Mouse (Mus musculus) 3T3-L1 (cell line): ENCODE data around the gene Mdm2.

Source experiments
- DNase-seq: peaks from one replicate; pipeline ENCODE4 v3.0.0-alpha.2; 2015; ENCODE audit warnings: low read depth, low spot score

The Mdm2 gene

DNA sequence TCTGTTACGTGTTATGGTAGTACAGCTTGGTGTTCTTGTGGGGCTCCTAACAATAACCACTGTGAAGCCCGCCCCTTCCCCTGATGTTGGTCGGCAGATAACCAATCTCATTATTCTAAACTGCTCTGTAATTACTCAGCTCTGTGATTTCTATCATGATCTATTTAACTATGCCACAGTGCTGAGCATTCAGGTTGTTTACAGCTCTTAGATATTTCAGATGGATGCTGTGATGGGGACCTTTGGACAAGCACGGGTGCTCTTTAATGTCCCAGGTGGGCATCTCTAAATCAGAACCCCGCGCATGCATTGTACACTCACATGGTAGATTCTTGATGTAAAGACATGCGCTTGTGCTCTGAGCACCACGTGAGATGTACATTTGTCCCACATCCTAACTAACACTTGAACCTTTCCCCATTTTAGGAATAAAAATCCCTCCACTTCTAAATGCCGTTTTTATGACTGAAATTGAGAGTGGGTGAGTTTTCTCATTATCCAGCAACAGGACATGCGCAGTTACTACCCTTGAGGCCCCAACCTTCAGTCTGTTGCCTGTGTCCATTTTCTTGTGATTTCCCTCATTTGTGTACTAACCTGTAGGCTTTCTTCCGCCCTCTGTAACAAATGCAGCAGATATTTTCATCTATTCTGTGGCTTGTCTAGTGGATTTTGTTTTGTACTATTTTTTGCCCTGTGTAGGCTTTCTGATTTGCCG is 66.7 kb downstream of the Mdm2 start:
- peak; percentile 93 for DNase-seq

DNA sequence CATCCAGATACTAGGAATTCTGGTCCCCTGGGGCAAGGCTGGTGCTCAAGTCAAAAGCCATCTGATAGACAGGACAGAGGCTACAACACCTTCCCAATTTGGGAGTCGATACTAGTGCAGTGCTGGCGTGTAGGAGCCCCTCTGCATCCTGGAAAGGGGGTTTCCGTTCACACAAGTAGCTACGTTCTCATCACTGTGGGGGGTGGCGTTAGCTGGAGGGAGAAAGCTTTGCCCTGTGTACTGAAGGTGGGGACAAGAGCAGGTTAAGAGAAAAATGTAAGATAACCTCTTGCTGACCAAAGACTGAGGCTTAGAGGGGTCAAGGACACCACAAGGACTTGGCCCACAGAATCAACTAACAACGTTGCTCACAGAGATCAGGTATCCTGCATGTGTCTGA is 67.3 kb downstream of the Mdm2 start:
- DNase-seq, result peak; percentile 92

DNA sequence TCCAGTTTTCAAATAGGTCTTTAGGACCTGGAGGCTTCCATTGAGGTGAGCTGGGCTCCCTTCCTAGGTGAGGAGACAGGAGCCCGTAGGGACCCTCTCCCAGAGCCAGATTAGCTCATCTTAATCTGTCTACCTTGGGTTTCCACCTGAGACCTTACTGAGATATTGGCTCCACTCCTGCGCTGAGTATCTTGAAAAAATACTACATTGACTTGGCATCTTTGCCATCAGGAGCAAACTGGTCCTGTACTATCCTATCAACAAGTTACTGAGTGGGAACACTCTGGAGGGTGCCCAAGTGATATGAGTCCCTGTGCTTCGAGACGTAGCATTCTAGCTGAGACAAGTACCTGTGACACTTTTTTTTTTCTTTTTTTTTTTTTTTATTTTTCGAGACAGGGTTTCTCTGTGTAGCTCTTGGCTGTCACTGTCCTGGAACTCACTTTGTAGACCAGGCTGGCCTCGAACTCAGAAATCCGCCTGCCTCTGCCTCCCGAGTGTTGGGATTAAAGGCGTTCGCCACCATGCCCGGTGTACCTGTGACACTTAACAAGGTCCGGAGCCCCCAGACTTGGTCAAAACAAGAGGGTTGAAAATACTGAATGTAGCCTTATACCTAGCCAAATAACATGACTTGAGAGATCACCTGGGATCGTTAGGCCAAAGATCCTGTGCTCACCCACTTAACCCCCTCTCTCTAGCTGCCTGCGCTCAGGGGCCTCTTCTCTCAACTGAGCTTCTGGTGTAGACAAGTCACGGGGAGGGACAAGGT is 67.9 kb downstream of the Mdm2 start:
- peak; percentile 92 for DNase-seq

DNA sequence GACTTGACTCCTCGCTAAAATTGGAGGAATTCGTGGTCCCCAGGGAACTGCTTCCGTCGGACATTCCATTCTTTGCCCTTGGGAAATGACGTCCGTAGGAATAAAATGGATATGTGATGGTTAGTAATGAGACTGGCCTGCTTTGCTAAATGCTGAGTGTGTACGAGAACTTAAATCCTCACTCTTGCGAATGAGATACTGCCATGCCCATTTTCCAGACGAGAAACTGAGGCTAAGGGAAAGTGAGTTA is 68.4 kb downstream of the Mdm2 start:
- DNase-seq, result no peak

DNA sequence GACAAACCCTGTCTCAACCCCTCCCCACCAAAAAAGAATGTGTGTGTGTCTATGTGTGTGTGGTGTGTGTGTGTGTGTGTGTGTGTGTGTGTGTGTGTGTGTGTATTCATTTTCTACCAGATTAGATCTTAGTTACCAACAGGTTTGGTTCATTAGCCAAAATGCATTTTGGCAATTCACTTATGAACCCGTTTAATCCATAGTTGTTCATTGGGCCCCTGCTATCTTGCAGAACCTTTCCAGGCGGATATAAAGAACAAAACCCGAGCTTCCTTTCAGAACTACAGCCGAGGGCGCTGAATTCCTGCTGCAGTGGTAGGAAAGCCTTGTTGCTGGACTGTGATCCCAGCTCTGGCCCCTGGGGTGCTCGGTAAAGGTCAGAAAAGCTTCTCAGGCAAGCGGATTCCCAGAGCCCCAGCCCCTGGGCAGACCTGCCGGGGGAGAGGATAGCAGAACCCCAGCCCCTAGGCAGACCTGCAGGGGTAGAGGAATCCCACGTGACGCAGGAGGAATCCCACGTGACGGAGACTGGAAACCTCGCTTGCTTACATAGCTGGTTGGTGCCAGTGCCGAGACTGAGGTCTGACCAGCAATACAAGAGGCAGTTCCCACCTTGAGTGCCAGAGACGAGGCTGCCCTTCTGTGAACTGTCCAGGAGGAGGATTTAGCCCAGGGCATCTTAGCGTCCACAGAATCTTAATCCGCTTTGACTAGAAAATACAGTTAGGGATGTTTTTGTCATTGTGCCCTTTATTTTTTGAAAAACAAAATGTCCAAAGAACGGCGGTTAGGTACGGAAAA is 69.0 kb downstream of the Mdm2 start:
- peak; percentile 92 for DNase-seq

DNA sequence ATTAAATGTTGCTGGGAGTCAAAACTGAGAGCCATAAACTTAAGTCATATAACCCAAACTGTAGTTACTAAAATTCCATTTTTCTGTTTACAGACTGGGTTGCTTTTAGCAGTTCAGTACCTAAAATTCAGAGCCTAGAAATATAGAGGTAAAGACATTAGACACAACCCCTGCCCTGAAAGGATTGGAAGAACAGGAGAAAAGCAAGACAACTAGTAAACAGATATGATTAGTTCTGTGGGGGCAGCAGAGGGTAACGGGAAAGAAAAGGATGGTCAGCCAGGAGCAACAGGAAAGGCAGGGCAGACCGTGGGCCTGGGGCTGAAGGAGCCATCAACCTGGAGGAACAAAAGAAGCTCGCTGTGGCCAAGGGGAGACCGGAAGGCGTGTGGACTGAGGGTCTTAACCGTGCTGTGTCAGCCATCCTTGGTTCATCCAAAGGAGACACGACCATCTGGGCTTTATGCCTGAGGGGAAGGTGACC is 69.9 kb downstream of the Mdm2 start:
- peak; percentile 92 for DNase-seq

DNA sequence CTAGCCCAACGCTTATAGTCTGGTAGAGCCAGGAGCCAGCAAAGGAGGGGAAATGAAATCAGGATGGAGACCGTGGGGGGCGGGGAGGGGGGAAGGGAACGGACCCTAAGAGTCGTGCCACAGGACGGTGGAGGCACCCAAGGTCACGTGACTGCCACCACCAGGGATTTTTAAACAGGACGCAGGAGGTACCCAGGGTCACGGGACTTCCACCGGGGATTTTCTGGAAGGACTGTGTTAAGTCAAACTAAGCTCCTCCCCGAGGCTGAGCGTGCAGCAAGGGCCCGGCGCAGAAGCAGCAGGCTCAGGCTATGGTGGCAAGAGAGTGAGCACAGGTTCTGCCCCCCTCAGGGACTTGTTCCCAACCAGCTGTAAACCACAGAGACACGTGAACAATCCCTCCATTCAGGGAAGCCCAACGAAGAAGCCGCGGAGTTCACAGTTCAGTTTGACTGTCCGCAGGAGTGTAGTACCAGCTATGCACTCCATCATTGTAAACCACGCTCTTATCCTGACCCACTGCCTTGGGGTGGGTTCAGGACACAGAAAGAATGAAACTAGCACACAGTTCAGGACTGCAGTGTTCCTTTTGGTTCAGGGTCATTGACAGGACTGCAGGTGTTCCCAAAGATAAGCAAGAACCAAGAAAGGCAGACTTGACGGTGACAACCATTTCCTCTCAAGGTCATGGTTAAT is 70.5 kb downstream of the Mdm2 start:
- peak; percentile 93 for DNase-seq

DNA sequence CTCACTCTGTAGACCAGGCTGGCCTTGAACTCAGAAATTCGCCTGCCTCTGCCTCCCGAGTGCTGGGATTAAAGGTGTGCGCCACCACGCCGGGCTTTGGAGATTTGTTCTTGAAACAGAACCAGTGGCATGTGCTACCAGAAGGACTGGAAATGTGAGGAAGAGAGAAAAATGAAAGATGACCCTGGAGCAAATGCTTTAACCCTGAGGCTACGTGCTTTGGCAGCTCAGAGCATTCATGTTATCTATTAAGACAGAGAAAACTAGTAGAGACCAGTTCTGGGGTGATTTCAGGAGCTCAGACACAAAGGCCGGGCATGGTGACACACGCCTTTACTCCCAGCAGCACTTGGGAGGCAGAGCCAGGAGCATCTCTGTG is 71.3 kb downstream of the Mdm2 start:
- no peak for DNase-seq
